Mouse (Mus musculus): Measurements from ENCODE around the gene Bmper.

DNA sequence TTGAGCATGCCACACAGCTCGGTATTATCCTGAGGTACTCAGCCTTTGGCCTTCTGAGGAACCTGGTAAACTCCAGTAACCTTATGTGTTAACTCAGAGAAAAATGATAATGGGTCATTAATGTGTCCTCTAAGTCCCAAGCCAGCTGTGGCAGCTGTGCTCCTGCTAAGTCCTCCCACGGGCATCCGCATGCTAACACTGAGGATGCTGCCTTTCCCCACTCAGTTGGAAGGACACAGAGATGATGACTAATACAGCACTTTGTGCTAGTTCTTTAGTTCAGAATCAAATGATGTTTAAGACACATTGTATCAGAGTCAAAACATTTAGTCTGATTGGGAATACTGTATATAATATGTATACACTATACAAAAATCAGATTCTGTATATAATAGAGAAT is 39.0 kb downstream of the Bmper start:
- TF ChIP-seq CTCF (IDR thresholded peaks at IDR 0.05; ENCODE audit: low read depth) = no peak
- TF ChIP-seq EP300 (IDR thresholded peaks at IDR 0.05; ENCODE audit: low read depth) = no peak
